Mouse (Mus musculus): ENCODE measurements around the gene Adipor2.
A peak's percentile ranks its signal among the peaks of the same experiment; 100 is the strongest.
"Not testable (repeated sequence)": the region's sequence is repeated elsewhere in the genome, so short reads cannot be mapped to it uniquely, and the experiment has no call there.

Gene Adipor2

DNA sequence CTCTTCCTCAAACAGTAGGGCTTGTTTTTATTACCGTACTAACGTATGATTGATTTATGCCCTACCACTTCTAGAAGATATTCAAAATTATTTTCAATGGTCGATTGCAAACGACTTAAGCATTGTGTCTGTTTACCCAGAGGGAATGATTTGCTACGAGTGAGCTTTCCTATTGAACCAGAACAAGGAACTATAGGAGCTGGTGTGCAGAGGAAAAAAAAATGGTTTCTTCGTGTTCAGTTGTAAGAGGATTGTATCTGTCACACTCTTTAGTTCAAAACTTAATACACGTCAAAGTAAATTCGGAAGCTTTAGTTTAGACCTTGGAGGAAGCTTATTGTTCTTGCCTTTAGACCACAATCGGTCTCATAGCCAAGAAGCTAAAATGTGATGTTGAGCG is 28.4 kb downstream of the Adipor2 start:
- H3K27me3 ChIP-seq (ENCODE audit: control insufficient read depth, insufficient read depth, low read length, poor library complexity, severe bottlenecking), result no peaks in the 10 kb centered on the region
- no peak for DNase-seq (ENCODE audit: low read depth, low spot score)
- no peaks in the 10 kb centered on the region for H3K36me3 ChIP-seq (ENCODE audit: control insufficient read depth, insufficient read depth, low read length, poor library complexity, severe bottlenecking)

DNA sequence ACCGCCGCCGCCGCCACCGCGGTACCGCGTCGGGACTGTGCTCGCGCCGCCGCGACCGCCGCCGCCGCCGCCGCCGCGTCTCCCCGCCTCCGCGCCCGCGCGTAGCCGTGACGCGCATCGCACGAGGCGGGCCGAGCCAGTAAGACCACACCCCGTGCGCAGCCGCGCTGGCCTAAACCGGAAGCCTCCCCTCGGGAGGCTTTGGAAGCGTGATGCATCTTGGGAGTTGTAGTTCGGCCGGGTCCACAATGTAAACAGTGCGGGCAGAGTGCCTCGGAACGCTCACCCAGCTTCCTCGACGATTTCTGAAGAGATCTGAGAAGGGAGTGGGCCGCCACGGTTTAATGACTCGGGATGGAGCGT is 28.9 kb downstream of the Adipor2 start:
- peak; percentile 97 for DNase-seq (ENCODE audit: low read depth, low spot score)
- Histone ChIP-seq H3K27me3 (ENCODE audit: control insufficient read depth, insufficient read depth, low read length, poor library complexity, severe bottlenecking) (no peaks in the 10 kb centered on the region), H3K36me3 (ENCODE audit: control insufficient read depth, insufficient read depth, low read length, poor library complexity, severe bottlenecking) (no peaks in the 10 kb centered on the region)

DNA sequence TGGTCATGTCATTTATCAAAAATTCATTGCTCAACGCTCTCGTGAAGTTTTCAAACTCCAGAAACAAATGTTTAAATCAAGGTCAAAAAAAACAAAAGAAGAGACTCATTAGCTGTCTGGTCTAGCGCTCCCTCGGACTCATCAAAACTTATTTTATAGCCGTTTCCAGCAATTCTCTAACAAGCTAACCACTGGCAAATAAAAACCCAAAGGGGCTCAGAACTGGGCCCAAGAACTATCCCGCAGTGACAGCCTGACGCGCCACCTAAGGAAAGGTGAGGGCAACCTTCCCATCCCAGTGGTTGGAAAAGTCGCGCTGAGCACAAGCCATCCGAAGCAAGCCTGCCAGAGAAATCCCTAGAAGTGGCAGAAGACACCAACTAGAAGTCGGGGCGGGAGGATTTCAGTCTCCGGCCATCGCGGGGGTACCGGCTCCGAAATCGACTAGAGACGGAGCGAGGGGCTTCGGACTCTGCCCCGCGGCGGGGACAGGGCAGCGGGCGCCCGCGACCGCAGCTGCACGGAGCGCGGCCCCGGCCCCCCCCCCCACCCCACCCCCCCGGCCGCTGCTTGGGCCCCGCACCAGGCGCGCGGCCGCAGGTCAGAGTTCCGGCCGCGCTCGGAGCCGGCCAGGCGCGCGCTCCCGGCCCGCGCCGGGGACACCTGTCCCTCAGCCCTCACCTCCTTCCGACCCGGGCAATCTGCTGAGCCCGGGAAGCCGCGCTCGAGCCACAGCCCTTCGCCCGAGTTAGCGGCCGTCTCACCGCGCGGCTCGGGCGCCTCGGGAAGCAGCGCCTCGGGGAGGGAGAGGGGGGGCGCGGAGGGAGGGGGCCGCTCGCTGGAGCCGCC is 29.5 kb downstream of the Adipor2 start:
- no peak for DNase-seq (ENCODE audit: low read depth, low spot score)
- no peaks in the 10 kb centered on the region; the same call in 1 of the 2 replicates for H3K27me3 ChIP-seq (ENCODE audit: control insufficient read depth, insufficient read depth, low read length, poor library complexity, severe bottlenecking)
- H3K36me3 ChIP-seq (ENCODE audit: control insufficient read depth, insufficient read depth, low read length, poor library complexity, severe bottlenecking), result no peaks in the 10 kb centered on the region

DNA sequence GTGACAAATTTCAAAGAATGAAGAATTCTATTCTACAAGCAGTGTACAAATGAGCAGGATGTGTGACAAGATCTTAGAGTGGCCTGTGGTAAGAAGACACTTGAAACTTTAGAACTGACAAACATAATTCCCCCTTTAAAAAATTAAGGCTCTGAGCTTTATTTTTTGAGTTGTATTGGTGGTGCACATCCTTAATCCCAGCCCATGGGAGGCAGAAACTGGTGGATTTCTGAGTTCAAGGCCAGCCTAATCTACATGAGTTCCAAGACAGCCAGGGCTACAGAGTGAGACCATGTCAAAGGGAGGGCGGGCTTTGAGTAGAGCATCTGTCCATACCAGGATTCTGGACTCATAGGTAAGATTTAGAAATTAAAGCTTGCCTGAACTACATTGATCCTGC is 30.7 kb downstream of the Adipor2 start:
- DNase-seq (ENCODE audit: low read depth, low spot score), result no peak
- Histone ChIP-seq H3K27me3 (ENCODE audit: control insufficient read depth, insufficient read depth, low read length, poor library complexity, severe bottlenecking) (no peaks in the 10 kb centered on the region; the same call in 1 of the 2 replicates), H3K36me3 (ENCODE audit: control insufficient read depth, insufficient read depth, low read length, poor library complexity, severe bottlenecking) (no peaks in the 10 kb centered on the region)

DNA sequence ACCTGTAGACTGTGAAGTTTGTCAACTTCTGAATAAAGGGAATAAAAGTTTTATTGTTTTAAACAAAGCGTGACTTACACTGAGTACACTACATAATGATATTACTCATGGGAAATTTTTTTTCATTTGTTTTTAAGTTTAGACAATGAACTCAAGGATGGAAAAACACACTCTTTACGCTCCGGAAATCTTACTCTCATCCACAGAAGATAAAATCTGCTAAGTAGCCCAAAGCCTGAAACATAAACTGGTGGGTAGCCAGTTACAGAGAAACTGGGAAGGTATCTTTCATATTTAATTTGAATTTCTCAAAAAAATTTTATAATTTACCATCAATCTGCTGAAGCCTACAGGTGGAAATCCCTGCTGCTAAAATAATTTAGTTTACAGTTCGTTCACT is 31.1 kb downstream of the Adipor2 start:
- Histone ChIP-seq H3K27me3 (ENCODE audit: control insufficient read depth, insufficient read depth, low read length, poor library complexity, severe bottlenecking) (no peaks in the 10 kb centered on the region; the same call in 1 of the 2 replicates), H3K36me3 (ENCODE audit: control insufficient read depth, insufficient read depth, low read length, poor library complexity, severe bottlenecking) (no peaks in the 10 kb centered on the region)
- DNase-seq (ENCODE audit: low read depth, low spot score), result no peak

DNA sequence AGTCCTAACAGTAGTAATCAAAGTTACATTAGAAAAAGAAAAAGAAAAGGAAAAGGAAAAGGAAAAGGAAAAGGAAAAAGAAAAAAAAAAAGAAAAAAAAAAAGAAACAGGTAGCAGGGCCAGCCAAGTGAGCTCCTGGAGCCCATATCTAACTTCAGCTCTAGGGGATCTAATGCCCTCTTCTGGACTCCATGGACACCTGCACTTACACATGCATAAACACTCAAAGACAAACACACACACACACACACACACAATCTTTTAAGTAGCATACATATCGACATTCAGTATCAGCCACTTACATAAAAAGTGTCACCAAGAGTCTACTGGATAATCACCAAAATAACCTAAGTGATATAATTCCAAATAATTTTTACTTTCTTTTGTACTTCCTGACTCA is 31.8 kb downstream of the Adipor2 start:
- H3K36me3 ChIP-seq (ENCODE audit: control insufficient read depth, insufficient read depth, low read length, poor library complexity, severe bottlenecking), result no peaks in the 10 kb centered on the region
- H3K27me3 ChIP-seq (ENCODE audit: control insufficient read depth, insufficient read depth, low read length, poor library complexity, severe bottlenecking), result no peaks in the 10 kb centered on the region; the same call in 1 of the 2 replicates
- peak; percentile 15 for DNase-seq (ENCODE audit: low read depth, low spot score)

DNA sequence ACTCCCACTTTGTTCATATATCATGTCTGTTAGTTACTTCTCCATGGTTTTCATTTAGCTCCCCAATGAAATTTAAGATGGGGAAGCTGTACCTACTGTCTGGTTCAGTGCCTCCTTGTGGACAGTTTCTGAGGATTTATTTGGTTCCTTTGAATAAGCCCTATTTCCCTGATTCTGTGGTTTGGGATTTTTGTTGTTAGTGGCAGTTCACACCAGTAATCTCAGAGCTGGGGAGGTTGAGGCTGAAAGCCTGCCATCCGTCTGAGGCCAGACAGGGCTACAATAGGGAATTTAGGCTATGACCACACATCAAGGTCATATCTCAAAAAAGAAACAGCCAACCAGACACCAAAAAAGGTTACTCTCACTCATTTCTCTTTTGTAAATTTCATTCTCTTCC is 38.9 kb downstream of the Adipor2 start:
- Histone ChIP-seq H3K27me3 (ENCODE audit: control insufficient read depth, insufficient read depth, low read length, poor library complexity, severe bottlenecking) (no peaks in the 10 kb centered on the region; the same call in 1 of the 2 replicates), H3K36me3 (ENCODE audit: control insufficient read depth, insufficient read depth, low read length, poor library complexity, severe bottlenecking) (no peaks in the 10 kb centered on the region)
- DNase-seq (ENCODE audit: low read depth, low spot score), result no peak

DNA sequence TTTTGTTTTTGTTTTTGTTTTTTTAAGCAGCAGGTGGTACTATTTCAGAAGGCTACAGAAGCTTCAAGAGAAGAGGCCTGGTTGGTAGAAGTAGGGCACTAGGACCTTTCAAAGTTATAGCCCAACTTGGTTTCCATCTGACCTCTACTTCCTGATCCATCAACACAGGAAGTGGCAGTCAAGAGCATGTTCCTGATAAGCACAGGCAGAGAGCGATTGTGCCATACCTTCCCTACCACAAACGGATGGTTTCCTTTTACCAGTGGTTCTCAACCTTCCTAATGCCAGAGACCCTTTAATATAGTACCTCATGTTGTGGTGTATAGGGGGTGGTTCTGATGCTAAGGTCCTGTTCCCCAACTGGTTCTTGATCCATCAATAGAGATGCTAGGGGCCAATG is 39.9 kb downstream of the Adipor2 start:
- no peaks in the 10 kb centered on the region for H3K27me3 ChIP-seq (ENCODE audit: control insufficient read depth, insufficient read depth, low read length, poor library complexity, severe bottlenecking)
- peak; percentile 29 for DNase-seq (ENCODE audit: low read depth, low spot score)
- no peaks in the 10 kb centered on the region for H3K36me3 ChIP-seq (ENCODE audit: control insufficient read depth, insufficient read depth, low read length, poor library complexity, severe bottlenecking)

DNA sequence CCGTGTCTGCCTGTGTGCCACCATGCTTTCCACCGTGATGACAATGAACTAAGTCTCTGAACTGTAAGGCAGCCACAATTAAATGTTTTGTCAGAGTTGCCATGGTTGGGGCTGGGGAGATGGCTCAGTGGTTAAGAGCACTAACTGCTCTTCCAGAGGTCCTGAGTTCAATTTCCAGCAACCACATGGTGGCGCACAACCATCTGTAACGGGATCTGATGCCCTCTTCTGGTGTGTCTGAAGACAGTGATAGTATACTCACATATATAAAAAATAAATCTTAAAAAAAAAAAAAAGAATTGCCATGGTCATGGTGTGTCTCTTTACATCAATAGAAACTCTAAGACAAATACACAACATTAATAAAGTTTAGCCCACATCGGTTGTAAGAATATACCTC is 42.5 kb downstream of the Adipor2 start:
- Histone ChIP-seq H3K36me3 (ENCODE audit: control insufficient read depth, insufficient read depth, low read length, poor library complexity, severe bottlenecking) (no peaks in the 10 kb centered on the region; the same call in 1 of the 2 replicates), H3K27me3 (ENCODE audit: control insufficient read depth, insufficient read depth, low read length, poor library complexity, severe bottlenecking) (no peaks in the 10 kb centered on the region)
- DNase-seq (ENCODE audit: low read depth, low spot score), result no peak

DNA sequence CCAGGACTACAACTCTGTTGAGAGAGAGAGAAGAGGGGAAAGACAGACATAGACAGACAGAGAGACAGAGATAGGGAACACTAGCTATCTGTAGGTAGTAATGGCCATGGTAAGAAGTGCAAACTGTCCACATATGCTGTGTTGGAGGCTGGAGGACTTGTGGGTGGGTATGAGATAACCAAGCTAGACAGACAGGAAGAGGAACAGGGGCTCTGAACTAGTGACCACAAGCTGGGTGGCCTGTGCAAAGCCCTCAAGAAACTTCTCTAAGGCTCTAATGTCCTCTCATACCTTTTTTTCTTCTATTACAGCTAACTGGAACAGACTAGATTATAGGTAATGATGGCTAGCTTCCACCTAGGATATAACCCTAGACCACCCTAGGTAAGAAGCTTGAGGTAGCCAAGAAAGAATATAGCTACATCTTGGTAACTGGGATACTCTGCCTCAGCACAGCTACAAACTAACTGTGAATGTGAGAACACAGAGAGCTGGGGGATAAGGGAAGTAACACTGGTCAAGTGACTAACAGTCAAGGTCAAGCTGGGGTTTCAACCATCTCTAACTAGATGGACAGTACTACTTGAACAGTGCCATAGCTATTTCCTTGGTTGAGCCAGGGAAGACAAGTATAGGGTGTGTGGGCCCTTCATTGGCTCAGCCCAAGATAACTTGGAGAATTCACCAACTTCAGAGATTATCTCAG is 44.4 kb downstream of the Adipor2 start:
- Histone ChIP-seq H3K27me3 (ENCODE audit: control insufficient read depth, insufficient read depth, low read length, poor library complexity, severe bottlenecking) (no peaks in the 10 kb centered on the region), H3K36me3 (ENCODE audit: control insufficient read depth, insufficient read depth, low read length, poor library complexity, severe bottlenecking) (peaks cover 2% of the 10 kb centered on the region)
- no peak for DNase-seq (ENCODE audit: low read depth, low spot score)

DNA sequence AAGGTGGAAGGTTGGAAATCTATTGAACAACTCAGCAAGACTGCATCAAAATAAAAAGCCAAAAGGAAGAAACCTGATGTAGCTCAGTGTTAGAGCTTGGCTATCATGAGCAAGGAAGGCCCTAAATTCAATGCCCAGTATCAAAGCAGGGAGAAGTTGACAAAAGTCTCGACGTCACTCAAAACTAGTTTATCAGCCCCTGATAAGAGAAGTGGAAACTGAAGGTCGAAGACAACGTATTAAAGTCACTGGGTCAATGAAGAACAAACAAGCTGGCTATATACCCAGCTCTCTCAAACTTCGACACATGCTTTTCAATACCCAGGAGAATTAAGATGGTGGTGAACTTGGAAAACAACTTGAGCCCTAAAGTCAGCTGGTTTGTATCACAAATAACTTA is 45.3 kb downstream of the Adipor2 start:
- no peaks in the 10 kb centered on the region for H3K27me3 ChIP-seq (ENCODE audit: control insufficient read depth, insufficient read depth, low read length, poor library complexity, severe bottlenecking)
- peaks cover 2% of the 10 kb centered on the region for H3K36me3 ChIP-seq (ENCODE audit: control insufficient read depth, insufficient read depth, low read length, poor library complexity, severe bottlenecking)
- DNase-seq (ENCODE audit: low read depth, low spot score), result no peak

DNA sequence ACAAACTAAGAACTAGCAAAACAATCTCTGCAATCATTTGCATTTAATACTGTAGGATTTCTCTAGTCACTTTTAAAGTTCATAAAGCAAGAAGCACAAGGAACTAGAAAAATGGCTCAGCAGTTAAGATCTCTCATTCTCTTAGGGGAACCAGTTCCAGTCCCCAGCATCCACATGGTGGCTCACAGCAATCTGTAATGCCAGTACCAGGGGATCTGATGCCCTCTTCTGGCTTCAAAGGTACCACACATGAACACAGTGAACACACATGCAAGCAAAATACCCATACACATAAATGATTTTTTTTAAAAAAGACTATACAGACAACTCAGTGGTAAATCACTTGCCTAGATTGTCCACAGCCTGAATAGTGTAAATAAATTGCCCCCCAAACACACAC is 45.9 kb downstream of the Adipor2 start:
- Histone ChIP-seq H3K27me3 (ENCODE audit: control insufficient read depth, insufficient read depth, low read length, poor library complexity, severe bottlenecking) (no peaks in the 10 kb centered on the region), H3K36me3 (ENCODE audit: control insufficient read depth, insufficient read depth, low read length, poor library complexity, severe bottlenecking) (peaks cover 2% of the 10 kb centered on the region)
- peak; percentile 46 for DNase-seq (ENCODE audit: low read depth, low spot score)

DNA sequence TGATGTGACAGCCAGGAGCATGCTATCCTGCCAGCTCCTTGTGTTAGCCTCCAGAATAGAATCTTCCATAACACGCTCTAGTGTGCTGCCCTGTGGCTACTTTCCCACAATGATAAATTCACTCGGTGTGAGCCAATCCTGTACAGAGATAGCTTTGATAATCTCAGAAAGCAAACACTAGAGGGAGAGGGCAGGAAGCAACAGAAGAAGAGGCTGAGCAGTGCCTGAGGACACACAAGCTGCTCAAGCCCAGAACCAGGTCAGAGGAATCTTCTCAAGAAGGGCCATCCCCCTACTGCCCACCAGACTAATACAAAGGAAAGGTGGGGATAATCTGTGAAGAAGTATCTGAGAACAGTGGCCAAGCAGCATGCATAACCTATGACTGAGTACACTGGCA is 50.1 kb downstream of the Adipor2 start:
- H3K27me3 ChIP-seq (ENCODE audit: control insufficient read depth, insufficient read depth, low read length, poor library complexity, severe bottlenecking), result no peaks in the 10 kb centered on the region
- no peak for DNase-seq (ENCODE audit: low read depth, low spot score)
- peaks cover 2% of the 10 kb centered on the region for H3K36me3 ChIP-seq (ENCODE audit: control insufficient read depth, insufficient read depth, low read length, poor library complexity, severe bottlenecking)

DNA sequence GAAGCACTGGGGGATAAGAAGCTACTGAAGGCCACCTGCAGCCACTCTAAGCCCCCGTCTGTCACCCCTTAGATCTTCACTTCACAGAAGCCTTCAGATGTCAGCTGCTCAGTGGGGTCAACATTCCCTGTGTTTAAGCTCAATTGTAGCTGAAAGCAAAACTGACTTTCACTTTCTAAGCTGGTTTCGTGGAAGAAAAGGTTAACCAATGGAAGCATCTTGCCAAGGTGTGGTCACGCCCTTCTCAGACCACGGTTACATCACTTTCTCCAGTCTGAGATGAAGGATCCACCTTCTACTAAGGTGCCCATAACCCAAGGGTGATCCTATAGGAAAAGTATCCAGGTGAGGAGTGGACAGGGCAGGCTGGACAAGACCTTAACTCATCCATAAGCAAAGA is 50.7 kb downstream of the Adipor2 start:
- H3K27me3 ChIP-seq (ENCODE audit: control insufficient read depth, insufficient read depth, low read length, poor library complexity, severe bottlenecking), result not testable (repeated sequence)

DNA sequence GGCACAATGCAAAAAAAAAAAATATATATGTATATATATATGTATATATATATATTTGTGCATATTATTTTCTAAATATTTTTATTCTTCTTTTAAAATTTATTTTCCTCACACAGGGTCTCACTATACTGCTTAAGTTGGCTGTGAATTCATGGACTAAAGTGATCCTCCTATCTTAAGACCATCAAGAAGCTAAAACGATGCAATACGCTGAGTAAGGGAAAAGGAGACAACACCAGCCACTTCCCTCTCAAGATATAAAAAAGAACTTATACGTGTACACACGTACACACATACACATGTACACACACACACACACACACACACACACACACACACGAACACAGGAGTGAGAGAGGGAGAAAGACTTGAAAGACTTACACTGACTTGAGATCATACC is 53.9 kb downstream of the Adipor2 start:
- no peak for DNase-seq (ENCODE audit: low read depth, low spot score)
- no peaks in the 10 kb centered on the region for H3K27me3 ChIP-seq (ENCODE audit: control insufficient read depth, insufficient read depth, low read length, poor library complexity, severe bottlenecking)
- H3K36me3 ChIP-seq (ENCODE audit: control insufficient read depth, insufficient read depth, low read length, poor library complexity, severe bottlenecking), result peaks cover 2% of the 10 kb centered on the region

More for the DNA sequence above, 50.7 kb downstream of the Adipor2 start:
- not testable (repeated sequence) for H3K36me3 ChIP-seq (ENCODE audit: control insufficient read depth, insufficient read depth, low read length, poor library complexity, severe bottlenecking); DNase-seq (ENCODE audit: low read depth, low spot score)

Measured in splenic B cell, adult 2 months (primary cell).